Mouse (Mus musculus): ENCODE results near the gene Pgrmc2. TPM values are rescaled to one million over a fixed set of nuclear protein-coding genes. Genes with fewer than 3 reads are reported as not detected.

The Pgrmc2 gene
- total and polyA plus RNA-seq, 2 experiments, result 18.3 to 19.9 TPM

GRCm38 (mm10) chr3:41031286-41032210 is 51.3 kb downstream of the Pgrmc2 start:
- no peaks in the 10 kb centered on the region for H3K27me3 ChIP-seq (ENCODE audit: control insufficient read depth, insufficient read depth, low read length)
- peak; percentile 86 for DNase-seq (ENCODE audit: extremely low read depth, low read depth, low spot score)
- H3K79me2 ChIP-seq (ENCODE audit: control insufficient read depth, insufficient read depth, low read length), result no peaks in the 10 kb centered on the region
- 0 out of 2 replicates have a peak, but pooled peaks cover 4% of the 10 kb centered on the region for H3K36me3 ChIP-seq (ENCODE audit: control insufficient read depth, insufficient read depth, low read length)
- TF ChIP-seq POLR2A (IDR thresholded peaks at IDR 0.05; ENCODE audit: extremely low read depth, insufficient read depth, low read length) (no peak), CTCF (IDR thresholded peaks at IDR 0.05; ENCODE audit: low read depth, low read length) (no peak)
- H3K9ac ChIP-seq (ENCODE audit: low read depth, low read length), result no peak overlapping the region
- peaks cover 10% of the 10 kb centered on the region for H3K4me1 ChIP-seq (ENCODE audit: control insufficient read depth, insufficient read depth, low read length)
- 42% methylated on average over 12 of the region's 12 CpGs for WGBS
- no peak overlapping the region for H3K4me3 ChIP-seq (ENCODE audit: insufficient read depth, low read depth, low read length)
- peak overlapping the region; percentile 26; the same call in 1 of the 2 replicates for H3K27ac ChIP-seq (replicated peaks; ENCODE audit: insufficient read depth, low read depth, low read length)

DNA sequence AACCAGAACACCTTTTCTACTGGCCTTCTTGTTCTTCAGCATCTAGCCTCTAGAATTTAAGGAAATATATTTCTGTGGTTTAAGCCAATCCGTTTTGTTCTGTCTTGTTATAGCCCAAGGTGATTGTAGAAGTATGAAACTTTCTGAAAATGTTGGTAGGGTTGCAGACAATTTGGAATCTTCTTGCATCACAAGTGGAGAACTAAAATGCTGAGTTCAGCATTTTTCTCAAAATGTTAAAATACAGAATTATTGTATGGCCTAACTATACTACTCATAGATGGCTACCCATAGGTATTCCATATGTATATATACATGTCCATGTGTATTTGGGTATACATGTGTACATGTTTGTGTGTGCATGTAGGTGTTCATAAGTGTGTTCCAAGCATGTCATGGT is 52.1 kb downstream of the Pgrmc2 start:
- Histone ChIP-seq H3K4me1 (ENCODE audit: control insufficient read depth, insufficient read depth, low read length) (peaks cover 10% of the 10 kb centered on the region), H3K36me3 (ENCODE audit: control insufficient read depth, insufficient read depth, low read length) (peaks cover 8% of the 10 kb centered on the region; the same call in 1 of the 2 replicates), H3K27ac (replicated peaks; ENCODE audit: insufficient read depth, low read depth, low read length) (no peak overlapping the region), H3K27me3 (ENCODE audit: control insufficient read depth, insufficient read depth, low read length) (no peaks in the 10 kb centered on the region), H3K79me2 (ENCODE audit: control insufficient read depth, insufficient read depth, low read length) (no peaks in the 10 kb centered on the region), H3K9ac (ENCODE audit: low read depth, low read length) (no peak overlapping the region), H3K4me3 (ENCODE audit: insufficient read depth, low read depth, low read length) (no peak overlapping the region)
- no peak for TF ChIP-seq POLR2A (IDR thresholded peaks at IDR 0.05; ENCODE audit: extremely low read depth, insufficient read depth, low read length)
- TF ChIP-seq CTCF (IDR thresholded peaks at IDR 0.05; ENCODE audit: low read depth, low read length), result no peak
- DNase-seq (ENCODE audit: extremely low read depth, low read depth, low spot score), result no peak
- WGBS, result 94% methylated on average over 1 of the region's 1 CpGs

GRCm38 (mm10) chr3:41021980-41022379 is 60.9 kb downstream of the Pgrmc2 start:
- 27% methylated on average over 6 of the region's 6 CpGs for WGBS
- Histone ChIP-seq H3K79me2 (ENCODE audit: control insufficient read depth, insufficient read depth, low read length) (no peaks in the 10 kb centered on the region), H3K36me3 (ENCODE audit: control insufficient read depth, insufficient read depth, low read length) (peaks cover 17% of the 10 kb centered on the region), H3K4me3 (ENCODE audit: insufficient read depth, low read depth, low read length) (no peak overlapping the region), H3K4me1 (ENCODE audit: control insufficient read depth, insufficient read depth, low read length) (peaks cover 11% of the 10 kb centered on the region), H3K9ac (ENCODE audit: low read depth, low read length) (no peak overlapping the region), H3K27ac (replicated peaks; ENCODE audit: insufficient read depth, low read depth, low read length) (peak overlapping the region; percentile 45), H3K27me3 (ENCODE audit: control insufficient read depth, insufficient read depth, low read length) (no peaks in the 10 kb centered on the region)
- DNase-seq (ENCODE audit: extremely low read depth, low read depth, low spot score), result peak; percentile 75
- TF ChIP-seq CTCF (IDR thresholded peaks at IDR 0.05; ENCODE audit: low read depth, low read length), result no peak
- TF ChIP-seq POLR2A (IDR thresholded peaks at IDR 0.05; ENCODE audit: extremely low read depth, insufficient read depth, low read length), result no peak

DNA sequence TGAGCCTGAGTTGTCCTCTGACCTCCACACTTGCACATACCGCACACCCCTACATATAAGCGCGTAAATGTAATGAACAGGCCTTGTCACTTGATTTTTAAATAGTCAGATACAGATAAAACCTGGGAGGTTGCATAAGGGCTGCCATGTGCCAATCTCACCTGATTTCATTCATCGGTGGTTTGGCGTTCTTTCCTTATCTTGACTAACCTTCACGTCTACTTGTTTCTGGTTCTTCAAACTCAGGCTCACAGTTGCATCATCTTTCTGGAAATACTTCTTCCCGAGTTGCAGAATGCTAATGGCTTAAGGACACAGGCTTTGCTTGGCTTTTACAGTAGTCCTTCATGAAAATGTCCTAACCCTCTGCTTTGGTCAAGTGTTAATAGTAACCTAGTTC is 62.2 kb downstream of the Pgrmc2 start:
- H3K27me3 ChIP-seq (ENCODE audit: control insufficient read depth, insufficient read depth, low read length), result no peaks in the 10 kb centered on the region
- no peak overlapping the region for H3K27ac ChIP-seq (replicated peaks; ENCODE audit: insufficient read depth, low read depth, low read length)
- H3K79me2 ChIP-seq (ENCODE audit: control insufficient read depth, insufficient read depth, low read length), result no peaks in the 10 kb centered on the region
- DNase-seq (ENCODE audit: extremely low read depth, low read depth, low spot score), result peak; percentile 54
- 45% methylated on average over 7 of the region's 7 CpGs for WGBS
- peaks cover 13% of the 10 kb centered on the region for H3K36me3 ChIP-seq (ENCODE audit: control insufficient read depth, insufficient read depth, low read length)
- H3K4me1 ChIP-seq (ENCODE audit: control insufficient read depth, insufficient read depth, low read length), result peaks cover 11% of the 10 kb centered on the region
- TF ChIP-seq POLR2A (IDR thresholded peaks at IDR 0.05; ENCODE audit: extremely low read depth, insufficient read depth, low read length), result no peak
- no peak for TF ChIP-seq CTCF (IDR thresholded peaks at IDR 0.05; ENCODE audit: low read depth, low read length)
- H3K4me3 ChIP-seq (ENCODE audit: insufficient read depth, low read depth, low read length), result no peak overlapping the region
- H3K9ac ChIP-seq (ENCODE audit: low read depth, low read length), result no peak overlapping the region

DNA sequence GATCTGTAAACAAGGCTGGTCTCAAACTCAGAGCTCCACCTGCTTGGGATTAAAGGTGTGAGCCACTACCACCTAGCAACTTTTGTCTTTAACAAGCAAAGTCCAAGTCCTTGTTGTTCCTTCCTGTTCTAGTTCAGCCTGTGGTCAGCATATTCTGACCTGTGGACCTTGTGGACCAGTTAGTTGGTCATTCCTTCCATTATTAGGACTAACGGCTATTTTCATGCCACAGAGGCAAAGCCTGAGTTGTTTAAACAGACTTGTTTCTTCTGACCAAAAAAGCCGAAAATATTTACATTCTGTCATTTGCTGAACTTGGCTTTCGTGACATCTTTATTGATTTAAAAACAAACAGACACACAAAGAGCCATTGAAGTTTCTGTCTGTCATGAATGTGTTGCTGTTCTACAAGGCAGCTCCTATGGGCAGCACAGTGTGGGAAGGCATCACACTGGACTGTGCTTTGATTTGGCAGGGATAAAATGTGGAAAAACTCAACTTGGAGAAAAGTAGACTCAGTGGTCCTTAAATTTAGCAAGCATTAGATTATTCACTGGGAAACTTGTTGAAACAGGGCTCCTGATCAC is 64.7 kb downstream of the Pgrmc2 start:
- Histone ChIP-seq H3K9ac (ENCODE audit: low read depth, low read length) (no peak overlapping the region), H3K4me1 (ENCODE audit: control insufficient read depth, insufficient read depth, low read length) (peaks cover 11% of the 10 kb centered on the region), H3K79me2 (ENCODE audit: control insufficient read depth, insufficient read depth, low read length) (no peaks in the 10 kb centered on the region), H3K27ac (replicated peaks; ENCODE audit: insufficient read depth, low read depth, low read length) (peak overlapping the region; percentile 80), H3K27me3 (ENCODE audit: control insufficient read depth, insufficient read depth, low read length) (no peaks in the 10 kb centered on the region), H3K36me3 (ENCODE audit: control insufficient read depth, insufficient read depth, low read length) (peaks cover 3% of the 10 kb centered on the region; the same call in 1 of the 2 replicates), H3K4me3 (ENCODE audit: insufficient read depth, low read depth, low read length) (no peak overlapping the region)
- 20% methylated on average over 3 of the region's 3 CpGs for WGBS
- TF ChIP-seq POLR2A (IDR thresholded peaks at IDR 0.05; ENCODE audit: extremely low read depth, insufficient read depth, low read length) (no peak), CTCF (IDR thresholded peaks at IDR 0.05; ENCODE audit: low read depth, low read length) (no peak)
- peak; percentile 86 for DNase-seq (ENCODE audit: extremely low read depth, low read depth, low spot score)

Other genes starting within 250 kb of the Pgrmc2 start
- 9.9 and 10.4 TPM in 2 replicates for gene Mfsd8, start 236.2 kb downstream of the Pgrmc2 start, total RNA-seq (2014; rRNA removed)
- 2.8 and 3.5 TPM in 2 replicates for gene Mfsd8, start 236.2 kb downstream of the Pgrmc2 start, polyA plus RNA-seq (2012; rRNA removed)
- gene Abhd18, start 236.1 kb downstream of the Pgrmc2 start, total RNA-seq (2014; rRNA removed), result 23.6 and 29.4 TPM in 2 replicates
- 4.8 and 6.8 TPM in 2 replicates for gene Abhd18, start 236.1 kb downstream of the Pgrmc2 start, polyA plus RNA-seq (2012; rRNA removed)
- not detected in 2 replicates for gene 1700034I23Rik, start 180.5 kb downstream of the Pgrmc2 start, total RNA-seq (2014; rRNA removed)
- not detected in 2 replicates for gene 1700034I23Rik, start 180.5 kb downstream of the Pgrmc2 start, polyA plus RNA-seq (2012; rRNA removed)
- gene Larp1b, start 133.2 kb downstream of the Pgrmc2 start, total RNA-seq (2014; rRNA removed), result 72.3 and 81.2 TPM in 2 replicates
- 20.3 and 24.3 TPM in 2 replicates for gene Larp1b, start 133.2 kb downstream of the Pgrmc2 start, polyA plus RNA-seq (2012; rRNA removed)